Mouse (Mus musculus) liver, embryonic 14.5 days (tissue): Measurements from ENCODE around the gene Ddx21.

ENCODE experiments used
- CTCF ChIP-seq: IDR thresholded peaks from 2 replicates; pipeline ENCODE4 v1.5.1; 2016; ENCODE audit warnings: antibody characterized with exemption, low read depth, control low read depth
- EP300 ChIP-seq: IDR thresholded peaks from 2 replicates; pipeline ENCODE4 v1.6.1; 2016; ENCODE audit warnings: antibody characterized with exemption, low read depth

GRCm38 (mm10) chr10:62534509-62534908 is 67.6 kb downstream of the Ddx21 start:
- TF ChIP-seq CTCF (no peak), EP300 (no peak)
